Mouse (Mus musculus) C2C12 (cell line): Measurements from ENCODE around the gene B4gat1.

ENCODE experiments used
- CTCF ChIP-seq: IDR thresholded peaks from one replicate; pipeline ENCODE4 v1.5.1; 2011; ENCODE audit not compliant: control insufficient read depth, insufficient read depth, insufficient read length
- FOSL1 ChIP-seq: IDR thresholded peaks from one replicate; pipeline ENCODE4 v1.8.0; 2011; ENCODE audit warnings: mild to moderate bottlenecking, low read length; ENCODE audit not compliant: poor library complexity, insufficient read depth, severe bottlenecking
- MYOG ChIP-seq: IDR thresholded peaks from one replicate; pipeline ENCODE4 v1.6.1; 2011; ENCODE audit not compliant: control insufficient read depth, insufficient read length; ENCODE audit errors: extremely low read depth

GRCm38 (mm10) chr19:4992904-4993303 lies 45.7 kb upstream of the B4gat1 start:
- TF ChIP-seq CTCF (no peak), FOSL1 (peak; percentile 97), MYOG (no peak)
